Mouse (Mus musculus) brain, embryonic 18.5 days (tissue): ENCODE measurements around the gene Cytip.
"Not testable (repeated sequence)": the region's sequence is repeated elsewhere in the genome, so short reads cannot be mapped to it uniquely, and the experiment has no call there.

Experiments
- DNase-seq: peaks from one replicate; pipeline ENCODE4 v3.0.0-alpha.2; 2012; ENCODE audit warnings: low read depth, low spot score

The Cytip gene

DNA sequence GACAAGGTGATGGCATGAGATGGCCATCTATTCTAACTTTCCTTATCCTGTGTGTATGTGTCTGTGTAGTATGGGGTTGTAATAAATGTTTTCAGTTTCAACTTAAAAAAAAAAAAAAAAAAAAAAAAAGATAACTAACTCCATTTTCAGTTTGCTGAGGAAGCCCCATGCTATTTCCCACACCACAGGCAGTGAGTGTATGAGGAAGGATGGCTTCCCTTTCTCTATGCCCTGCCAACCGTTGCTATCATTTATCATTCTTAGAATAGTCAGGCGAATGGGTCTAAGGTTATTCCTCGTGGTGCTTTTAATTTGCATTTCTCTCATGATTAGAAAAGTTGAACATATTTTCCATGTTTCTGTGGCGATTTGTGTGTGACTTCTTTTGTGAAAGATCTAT lies 84.2 kb downstream of the Cytip start:
- no peak for DNase-seq

DNA sequence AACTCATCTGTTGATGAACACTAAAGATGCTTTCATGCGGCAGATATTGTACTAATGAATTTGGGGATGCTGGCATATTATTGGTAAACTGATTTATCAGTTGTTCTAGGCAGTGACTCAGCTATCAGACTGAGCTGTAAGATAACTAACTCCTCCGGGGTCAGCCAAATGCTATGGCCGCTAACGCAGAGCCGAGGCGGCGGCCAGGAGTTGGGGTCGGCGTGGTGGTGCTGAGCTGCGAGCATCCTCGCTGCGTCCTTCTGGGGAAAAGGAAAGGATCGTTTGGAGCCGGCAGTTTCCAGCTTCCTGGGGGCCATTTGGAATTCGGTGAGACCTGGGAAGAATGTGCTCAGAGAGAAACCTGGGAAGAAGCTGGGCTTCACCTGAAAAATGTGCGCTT lies 87.4 kb downstream of the Cytip start:
- not testable (repeated sequence) for DNase-seq

DNA sequence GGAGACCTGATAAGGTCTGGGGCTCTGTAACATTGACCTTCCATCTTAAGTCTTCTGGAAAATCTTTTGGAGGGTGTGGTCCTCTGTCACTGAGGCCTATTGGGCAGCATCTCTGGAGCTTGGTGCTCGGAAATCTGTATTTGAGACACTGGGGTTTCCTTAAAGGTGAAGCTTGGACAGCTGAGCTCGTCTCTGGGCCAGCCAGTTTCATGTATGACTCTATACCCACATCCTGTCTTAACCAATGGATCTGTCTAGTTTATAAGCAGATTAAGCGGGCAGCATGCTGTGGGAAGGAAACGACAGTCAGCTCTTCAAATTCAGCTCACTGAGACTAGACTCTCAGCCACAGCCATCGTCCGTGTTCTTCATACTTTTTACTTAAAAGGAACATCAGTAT lies 88.3 kb downstream of the Cytip start:
- no peak for DNase-seq

DNA sequence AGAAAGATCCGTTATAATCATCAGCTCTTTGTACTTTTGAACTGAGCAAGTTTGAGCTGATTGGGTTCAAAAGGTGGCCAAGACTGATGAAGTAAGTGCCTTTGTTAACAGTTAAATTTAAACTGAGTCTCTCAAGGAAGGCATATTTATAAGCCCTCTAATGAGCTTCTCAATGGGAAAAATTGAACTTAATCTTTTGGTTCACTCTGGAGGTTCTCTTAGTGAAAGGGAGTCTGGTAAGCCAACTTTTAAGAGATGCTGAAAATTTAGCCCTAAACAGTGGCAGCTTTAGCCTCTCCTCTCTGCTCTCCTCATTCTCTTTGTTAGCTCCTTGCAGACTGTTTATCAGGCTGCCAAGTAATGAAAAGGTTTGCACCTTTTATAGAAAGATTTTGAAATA lies 100.5 kb downstream of the Cytip start:
- DNase-seq: no peak

DNA sequence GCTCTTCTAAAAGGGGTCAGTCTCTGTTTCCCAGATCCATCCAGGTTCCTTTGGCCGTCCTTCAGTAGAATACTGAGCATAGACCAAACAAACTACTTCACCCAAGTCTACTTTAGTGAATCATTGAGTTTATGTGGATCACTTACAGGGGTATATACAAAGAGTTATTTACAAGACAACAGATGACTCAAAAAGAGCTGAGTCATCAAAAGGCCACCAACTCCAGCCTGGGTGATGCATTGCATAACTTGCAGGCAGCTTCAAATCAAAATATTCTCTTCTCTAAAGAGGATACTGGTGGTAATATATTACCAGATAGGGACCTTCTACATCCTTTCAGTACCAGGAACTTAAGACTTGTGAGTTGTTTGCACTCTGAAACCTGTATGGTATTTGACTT lies 108.9 kb downstream of the Cytip start:
- no peak for DNase-seq

DNA sequence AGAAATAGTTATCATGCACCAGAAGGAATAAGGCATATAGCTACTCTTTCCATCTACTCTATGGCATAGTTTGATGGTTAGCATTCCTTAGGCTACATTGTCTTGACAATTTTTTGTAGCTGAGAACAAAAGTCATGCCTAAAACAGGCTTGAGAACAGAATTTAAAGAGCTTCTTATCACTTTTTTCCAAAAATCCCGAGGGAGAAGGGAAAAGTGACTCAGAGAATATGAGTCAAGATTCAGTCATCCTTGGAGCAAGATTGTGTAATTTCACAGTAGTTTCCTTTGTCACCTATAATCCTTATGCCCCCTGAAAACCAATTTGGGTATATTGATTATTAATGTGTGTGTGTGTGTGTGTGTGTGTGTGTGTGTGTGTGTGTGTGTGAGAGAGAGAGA lies 115.5 kb downstream of the Cytip start:
- no peak for DNase-seq
